Mouse (Mus musculus): ENCODE measurements around the gene Rec8. TPM values are rescaled to one million over a fixed set of nuclear protein-coding genes. Genes with fewer than 3 reads are reported as not detected.

Gene Rec8
- total RNA-seq, 2 experiments from 2014 or later = 2.7 to 2.8 TPM

DNA sequence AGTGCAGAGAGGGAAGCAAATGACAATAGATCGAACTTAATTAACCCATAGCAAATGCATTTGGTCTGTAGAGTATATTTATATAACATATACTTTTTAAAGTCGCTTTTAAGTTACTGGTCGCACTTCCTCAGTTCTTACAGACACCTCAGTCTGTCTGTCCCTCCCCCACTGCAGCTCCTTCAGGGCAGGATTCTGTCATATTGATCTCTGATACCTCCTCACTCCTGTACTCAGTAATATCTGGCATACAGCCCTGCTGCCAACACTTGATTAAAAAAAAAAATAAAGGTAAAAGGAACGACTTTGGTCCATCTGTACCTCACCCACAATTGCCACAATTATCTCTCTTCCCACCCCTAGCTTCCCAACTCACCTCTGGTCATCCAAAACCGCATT is 33.5 kb upstream of the Rec8 start:
- H3K4me3 ChIP-seq = peak overlapping the region; percentile 90
- no peak for TF ChIP-seq CTCF (IDR thresholded peaks at IDR 0.05)
- intact Hi-C loops (cut with DNase I) = no loop called here
- peak overlapping the region; percentile 93 for H3K27ac ChIP-seq
- no peak for DNase-seq (ENCODE audit: extremely low spot score in 1 of 2, low spot score in 2 of 2)

DNA sequence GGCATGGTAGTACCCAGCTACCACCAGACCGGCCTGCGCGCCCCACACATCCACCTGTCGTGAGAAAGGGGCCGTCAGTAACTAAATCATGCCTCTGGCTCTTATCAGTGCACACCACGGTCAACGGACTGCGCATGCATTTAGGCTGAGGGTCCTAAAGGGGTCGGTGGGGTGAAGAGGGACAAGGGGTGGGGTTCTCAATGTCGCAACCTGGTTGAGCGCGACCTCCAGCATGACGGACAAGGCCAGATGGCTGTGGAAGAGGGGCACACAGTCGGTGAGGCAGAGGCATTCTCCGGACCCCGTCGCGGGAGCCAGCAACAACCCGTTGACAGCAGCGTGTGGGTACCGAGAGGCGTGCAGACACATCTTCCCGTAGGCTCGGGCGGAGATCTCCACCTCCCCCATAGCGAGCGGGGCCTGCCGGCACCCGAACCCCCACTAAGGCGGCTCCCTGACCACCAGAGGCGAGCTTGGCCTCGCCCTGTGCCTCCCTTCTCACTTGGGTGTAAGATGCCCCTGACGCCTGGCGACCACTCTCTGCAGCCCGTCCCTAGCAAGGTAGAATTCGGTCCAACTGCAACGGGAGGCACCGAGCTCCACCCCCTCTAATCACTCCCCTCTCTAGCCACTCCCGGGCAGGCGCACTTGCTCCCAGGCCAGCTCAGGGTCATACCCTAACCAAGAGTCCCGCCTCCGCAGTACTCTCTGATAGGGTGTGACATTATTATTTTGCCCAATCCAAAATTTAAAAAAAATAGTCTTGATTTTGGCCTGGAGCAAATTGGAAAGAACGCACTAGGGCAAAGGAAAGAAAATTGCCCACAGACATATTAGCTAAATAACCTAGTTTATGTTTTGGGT is 32.9 kb upstream of the Rec8 start, which contains the start of gene Emc9:
Gene Emc9, minus strand, starts transcription at position 601 of the 864 bp plus-strand sequence.
- intact Hi-C loops (cut with DNase I) = no loop called here
- peak within 1 kb of the TSS; percentile 93 for H3K27ac ChIP-seq
- no peak; the same call in 1 of the 2 replicates for TF ChIP-seq CTCF (IDR thresholded peaks at IDR 0.05)

DNA sequence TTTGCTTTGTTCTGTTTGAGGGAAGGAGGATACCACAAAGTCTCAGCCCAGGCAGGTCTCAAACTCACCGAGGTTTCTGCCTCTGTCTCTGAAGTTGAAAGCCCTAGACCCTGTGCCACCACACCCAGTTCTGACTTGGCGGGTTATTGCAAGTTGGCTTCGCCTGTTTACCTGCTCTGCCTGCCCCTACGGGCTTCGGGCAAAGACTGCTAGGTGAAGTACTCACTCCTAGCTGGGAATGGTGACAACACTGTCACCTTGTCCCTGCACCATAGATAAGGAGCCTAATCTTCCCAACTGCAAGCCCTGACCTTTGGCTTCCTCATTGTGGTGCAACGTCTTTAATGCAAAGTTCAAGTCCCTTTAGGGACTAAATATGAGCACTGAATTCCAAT is 32.3 kb upstream of the Rec8 start:
- TF ChIP-seq CTCF (IDR thresholded peaks at IDR 0.05) = no peak
- peak overlapping the region; percentile 93 for H3K27ac ChIP-seq
- H3K4me3 ChIP-seq = peak overlapping the region; percentile 90
- DNase-seq (ENCODE audit: extremely low spot score in 1 of 2, low spot score in 2 of 2) = no peak
- intact Hi-C loops (cut with DNase I) = no loop called here

More for the DNA sequence above, 32.9 kb upstream of the Rec8 start, which contains the start of gene Emc9:
- peak; percentile 59 to 64 for DNase-seq (ENCODE audit: extremely low spot score in 1 of 2, low spot score in 2 of 2)
- peak within 1 kb of the TSS; percentile 90 for H3K4me3 ChIP-seq

DNA sequence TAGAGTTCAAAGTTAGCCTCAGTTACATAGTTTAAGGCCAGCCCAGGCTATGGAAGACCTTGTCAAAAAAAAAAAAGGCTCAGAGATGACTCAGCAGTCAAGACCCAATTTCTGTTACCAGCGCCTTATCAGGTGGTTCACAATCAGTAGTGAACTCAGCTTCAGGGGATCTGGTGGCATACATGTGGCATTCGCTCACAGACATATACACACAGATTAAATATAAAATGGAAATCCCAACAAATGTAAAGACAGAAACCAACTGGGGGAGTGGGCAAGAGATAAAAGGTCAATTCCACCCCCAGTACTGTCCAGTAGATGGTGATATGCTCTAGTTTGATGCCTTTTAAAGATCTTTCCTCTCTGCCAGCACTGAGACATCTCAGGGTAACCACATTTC is 31.7 kb upstream of the Rec8 start:
- no peak; the same call in 1 of the 2 replicates for TF ChIP-seq CTCF (IDR thresholded peaks at IDR 0.05)
- Histone ChIP-seq H3K4me3 (no peak overlapping the region), H3K27ac (no peak overlapping the region)
- intact Hi-C loops (cut with DNase I) = no loop called here
- no peak for DNase-seq (ENCODE audit: extremely low spot score in 1 of 2, low spot score in 2 of 2)

DNA sequence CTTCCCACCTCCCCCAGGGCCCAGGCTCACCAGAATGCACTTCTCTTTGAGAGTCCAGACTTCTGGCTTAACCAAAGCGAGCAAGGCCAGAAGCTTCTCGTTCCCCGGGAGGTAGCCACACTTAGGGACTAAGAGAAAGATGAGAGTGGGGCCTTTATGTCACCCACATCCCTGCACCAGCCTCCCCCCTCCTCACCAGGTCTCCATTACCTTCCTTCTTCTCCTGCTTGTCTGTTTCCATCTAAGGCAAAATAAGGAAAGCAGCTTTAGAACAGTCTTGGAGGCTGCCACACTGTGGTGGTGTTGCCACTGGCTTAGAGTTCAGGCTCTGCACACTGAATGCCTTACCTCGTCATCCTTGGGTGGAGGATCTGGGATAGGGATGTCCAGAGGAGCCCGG is 28.6 kb upstream of the Rec8 start:
- intact Hi-C loops (cut with DNase I) = no loop called here
- no peak for TF ChIP-seq CTCF (IDR thresholded peaks at IDR 0.05)
- H3K4me3 ChIP-seq = no peak overlapping the region
- no peak overlapping the region for H3K27ac ChIP-seq
- no peak for DNase-seq (ENCODE audit: extremely low spot score in 1 of 2, low spot score in 2 of 2)

DNA sequence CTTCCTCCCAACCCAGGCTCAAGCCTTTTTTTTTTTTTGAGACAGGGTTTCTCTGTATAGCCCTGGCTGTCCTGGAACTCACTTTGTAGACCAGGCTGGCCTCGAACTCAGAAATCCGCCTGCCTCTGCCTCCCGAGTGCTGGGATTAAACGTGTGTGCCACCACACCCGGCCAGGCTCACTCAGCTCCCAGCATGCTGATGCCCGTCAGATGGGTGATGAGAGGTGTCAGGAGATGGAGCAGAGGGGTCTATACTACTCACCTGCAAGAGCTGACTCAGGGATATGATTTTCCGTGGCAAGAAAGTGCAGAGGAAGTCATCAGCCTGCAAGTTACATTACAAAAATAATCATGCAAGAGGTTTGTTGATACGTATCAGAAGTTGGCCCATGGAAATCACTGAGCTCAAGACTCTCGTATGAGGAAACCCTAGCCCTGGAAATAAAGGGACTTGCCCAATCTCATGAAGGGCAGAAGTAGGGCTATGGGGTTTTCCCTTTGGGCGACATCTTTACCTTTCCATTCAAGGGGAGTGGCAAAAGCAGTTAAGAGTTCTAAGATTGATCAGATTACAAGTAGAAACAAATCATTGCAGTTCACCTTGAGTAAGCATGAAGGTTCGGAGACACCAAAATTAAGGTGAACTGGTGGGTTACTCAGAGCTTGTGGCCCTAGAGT is 27.9 kb upstream of the Rec8 start:
- intact Hi-C loops (cut with DNase I) = no loop called here

DNA sequence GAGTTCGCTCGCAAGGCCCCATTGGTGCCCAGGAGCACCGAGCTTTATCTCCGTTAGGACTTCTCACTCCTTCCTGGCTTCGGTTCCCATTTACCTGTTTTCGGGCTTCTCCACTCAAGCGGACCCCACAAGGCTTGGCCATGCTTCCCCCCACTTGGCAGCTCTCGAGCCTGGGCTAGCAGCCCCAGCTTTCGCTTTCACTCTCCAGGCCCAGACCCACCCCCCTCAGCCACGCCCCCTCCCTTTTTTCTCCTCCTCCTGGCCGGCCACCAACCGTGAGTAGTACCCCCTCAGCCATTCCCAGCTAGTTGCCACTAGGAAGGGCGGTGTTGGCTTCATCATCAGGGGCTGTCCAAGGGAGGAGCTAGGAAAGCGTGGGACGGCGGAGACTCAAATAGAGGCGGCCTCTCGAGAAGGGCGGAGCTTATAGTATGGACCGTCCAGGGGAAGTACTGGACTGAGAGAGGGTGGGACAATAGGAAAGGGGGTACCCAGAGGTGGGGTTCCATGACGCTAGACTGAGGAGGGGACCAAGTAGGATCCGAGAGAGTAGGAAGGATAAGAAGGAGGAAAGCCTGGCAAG is 27.0 kb upstream of the Rec8 start, which contains the start of gene Psme2:
Gene Psme2, minus strand, starts transcription at position 366 of the 583 bp plus-strand sequence.
- peak; percentile 86 to 88 for DNase-seq (ENCODE audit: extremely low spot score in 1 of 2, low spot score in 2 of 2)
- H3K27ac ChIP-seq = peak within 1 kb of the TSS; percentile 94
- no peak for TF ChIP-seq CTCF (IDR thresholded peaks at IDR 0.05)
- peak within 1 kb of the TSS; percentile 91 for H3K4me3 ChIP-seq
- intact Hi-C loops (cut with DNase I) = loop anchor here (1.0 kb wide), 1 partner anchor 31 kb away; the partner anchor contains the start of genes A730061H03Rik and Dcaf11

More for the DNA sequence above, 27.9 kb upstream of the Rec8 start:
- no peak for DNase-seq (ENCODE audit: extremely low spot score in 1 of 2, low spot score in 2 of 2)
- H3K27ac ChIP-seq = peak overlapping the region; percentile 73
- H3K4me3 ChIP-seq = peak overlapping the region; percentile 91
- no peak for TF ChIP-seq CTCF (IDR thresholded peaks at IDR 0.05)

DNA sequence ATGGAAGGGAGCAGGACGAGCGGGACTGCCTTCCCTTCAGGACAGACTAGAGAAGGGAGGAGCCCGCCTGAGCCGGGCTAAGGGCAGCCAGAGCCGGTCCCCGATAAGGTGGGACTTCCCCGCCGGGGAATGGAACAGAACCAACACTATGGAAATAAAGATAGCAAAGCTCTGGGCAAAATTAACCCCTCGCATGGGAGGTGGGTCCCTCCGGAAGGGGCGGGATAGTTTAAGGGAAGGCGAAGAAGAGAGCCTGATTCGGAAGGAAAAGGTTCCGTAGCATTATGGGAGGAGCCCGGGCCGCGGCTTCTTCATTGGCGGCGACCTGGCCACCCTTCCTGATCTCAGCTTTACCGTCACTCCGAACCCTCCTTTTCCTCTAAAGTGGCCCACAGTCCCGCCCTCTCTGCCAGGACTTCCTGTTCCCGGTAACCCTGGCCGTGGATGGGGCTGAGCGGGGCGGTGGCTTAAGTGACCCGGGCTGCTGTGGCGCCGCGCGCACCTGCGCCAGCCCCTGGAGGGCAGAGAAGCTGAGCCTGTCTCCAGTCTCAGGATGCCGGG is 26.4 kb upstream of the Rec8 start, which contains the start of gene Rnf31:
Gene Rnf31, plus strand, starts transcription at position 378 of the 561 bp plus-strand sequence.
- intact Hi-C loops (cut with DNase I) = loop anchor here (1.0 kb wide), 1 partner anchor 31 kb away; the partner anchor contains the start of genes A730061H03Rik and Dcaf11

DNA sequence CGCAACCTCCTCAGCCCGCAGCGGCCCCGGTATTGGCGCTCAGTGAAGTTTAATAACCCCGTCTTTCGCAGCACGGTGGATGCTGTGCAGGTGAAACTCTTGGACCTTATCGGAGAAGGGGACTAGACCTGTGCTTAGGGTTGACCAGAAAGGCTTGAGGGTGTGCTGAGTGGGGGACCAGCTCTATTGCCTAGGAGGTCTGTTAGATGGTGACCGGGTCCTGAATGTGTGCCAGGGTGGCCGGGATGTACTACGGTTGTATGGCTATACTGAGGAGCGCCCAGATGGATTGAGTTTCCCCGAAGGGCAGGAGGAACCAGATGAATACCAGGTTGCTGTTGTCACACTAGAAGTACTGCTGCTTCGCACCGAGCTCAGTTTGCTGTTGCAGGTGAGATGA is 25.6 kb upstream of the Rec8 start:
- H3K27ac ChIP-seq = peak overlapping the region; percentile 79; the same call in 1 of the 2 replicates
- TF ChIP-seq CTCF (IDR thresholded peaks at IDR 0.05) = no peak
- no peak for DNase-seq (ENCODE audit: extremely low spot score in 1 of 2, low spot score in 2 of 2)
- intact Hi-C loops (cut with DNase I) = no loop called here
- peak overlapping the region; percentile 91 for H3K4me3 ChIP-seq

More for the DNA sequence above, 26.4 kb upstream of the Rec8 start, which contains the start of gene Rnf31:
- peak within 1 kb of the TSS; percentile 91 for H3K4me3 ChIP-seq
- TF ChIP-seq CTCF (IDR thresholded peaks at IDR 0.05) = no peak
- peak within 1 kb of the TSS; percentile 94 for H3K27ac ChIP-seq
- peak; percentile 89 to 90 for DNase-seq (ENCODE audit: extremely low spot score in 1 of 2, low spot score in 2 of 2)

DNA sequence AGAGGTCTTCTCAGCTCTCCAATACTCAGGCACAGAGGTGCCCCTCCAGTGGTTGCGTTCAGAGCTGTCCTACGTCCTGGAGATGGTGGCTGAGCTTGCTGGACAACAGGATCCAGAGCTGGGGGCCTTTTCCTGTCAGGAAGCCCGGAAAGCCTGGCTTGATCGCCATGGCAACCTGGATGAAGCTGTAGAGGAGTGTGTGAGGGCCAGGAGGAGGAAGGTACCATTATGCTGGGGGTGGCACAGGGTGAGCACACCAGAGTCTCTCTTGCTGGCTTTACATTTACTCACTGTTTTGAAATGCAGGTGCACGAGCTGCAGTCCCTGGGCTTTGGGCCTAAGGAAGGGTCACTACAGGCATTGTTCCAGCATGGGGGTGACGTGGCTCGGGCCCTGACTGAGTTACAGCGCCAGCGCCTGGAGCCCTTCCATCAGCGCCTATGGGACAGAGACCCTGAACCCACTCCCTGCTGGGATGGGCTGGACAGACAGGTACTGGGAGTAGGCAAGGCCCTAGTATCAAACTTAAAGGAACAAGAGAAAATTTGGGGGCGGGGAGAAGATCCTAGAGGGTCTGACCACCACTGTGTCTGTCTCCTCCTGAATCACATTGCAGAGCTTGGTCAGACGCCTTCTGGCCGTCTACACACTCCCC is 21.7 kb upstream of the Rec8 start:
- Histone ChIP-seq H3K27ac (no peak overlapping the region), H3K4me3 (no peak overlapping the region)
- no peak for DNase-seq (ENCODE audit: extremely low spot score in 1 of 2, low spot score in 2 of 2)
- no peak for TF ChIP-seq CTCF (IDR thresholded peaks at IDR 0.05)
- intact Hi-C loops (cut with DNase I) = no loop called here

Data from left cerebral cortex, adult 2 months (tissue).